8 mouse cellular contexts compared by ENCODE assay signal in the genomic region with DNA sequence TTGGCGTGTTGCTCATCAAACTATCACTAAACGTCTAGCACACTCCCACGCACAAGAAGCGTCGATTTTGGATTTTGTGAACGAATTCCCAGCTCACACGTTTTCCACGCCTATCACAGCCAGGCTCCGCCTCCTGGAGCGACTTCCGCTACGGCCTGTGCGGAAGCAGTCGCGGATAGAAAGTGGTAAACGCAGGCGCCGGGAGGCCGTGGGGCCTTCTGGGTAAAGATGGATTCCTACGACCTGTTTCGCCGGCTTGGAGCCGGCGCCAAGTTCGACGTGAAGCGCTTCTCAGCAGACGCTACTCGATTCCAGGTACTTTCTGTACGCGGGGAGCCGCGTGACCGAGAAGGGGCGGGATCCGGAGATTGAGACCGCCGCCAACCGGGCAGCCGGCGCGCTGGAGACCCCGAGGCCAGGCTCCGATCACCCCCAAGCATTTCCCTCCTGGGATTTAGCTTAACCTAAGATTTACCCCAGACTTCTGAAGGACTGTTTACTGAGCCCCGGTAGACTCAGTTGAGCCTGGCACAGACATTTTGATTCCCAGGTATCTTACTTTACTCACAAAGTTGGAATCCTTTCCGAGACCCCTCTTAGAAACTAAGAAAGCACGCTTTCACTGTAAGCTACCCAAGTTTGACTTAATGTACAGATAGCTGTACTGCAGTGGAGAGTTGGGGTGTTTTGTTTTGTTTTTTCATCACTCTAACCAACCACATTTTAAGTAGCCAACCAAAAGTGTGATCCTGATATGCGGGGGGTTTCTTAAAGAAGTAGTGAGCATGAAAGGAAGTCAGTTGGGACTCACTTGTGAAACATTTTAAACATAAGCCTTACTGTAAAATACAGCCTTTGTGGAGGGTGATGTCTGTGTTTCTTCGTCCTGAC. TPM values are rescaled to one million over a fixed set of nuclear protein-coding genes. Genes with fewer than 3 reads are reported as not detected.
A peak's percentile ranks its signal among the peaks of the same experiment; 100 is the strongest.
DNase-seq lines count a peak whose midpoint lies in the region; ATAC-seq and TF ChIP-seq lines count a peak whose summit lies in the region.

A gene (plus strand): TSS at position 113 of the 891 bp plus-strand sequence.

- under 1% methylated on average over 49 of the region's 49 CpGs for WGBS in hindbrain, embryonic 13.5 days

- no peaks in the 10 kb centered on the region for H3K9me3 ChIP-seq in hindbrain, embryonic 13.5 days

- TF ChIP-seq CTCF in Patski (IDR thresholded peaks at IDR 0.05) = no peak

- CTCF ChIA-PET in Patski (lab: Charles Lee) = interaction anchor here (1.0 to 3.1 kb wide), 3 partner anchors 9 to 157 kb away, joined by 3 to 12 read pairs (median 3); no protein-coding TSS in a partner anchor

- peaks cover 12% of the 10 kb centered on the region for H3K4me1 ChIP-seq in hindbrain, embryonic 13.5 days (replicated peaks)

- in situ Hi-C loops in Patski (cut with MboI; ENCODE audit: low pct_unique_long_range_greater_than_20kb) = no loop called here

- DNase-seq in Patski (ENCODE audit: low read depth, low spot score) = no peak
- peak; percentile 90 to 91 for DNase-seq in cerebellum, postnatal 14 days
- peak; percentile 79 to 86 for DNase-seq in frontal cortex, postnatal 14 days (ENCODE audit: low spot score in 2 of 2)
- DNase-seq in layer of hippocampus, postnatal 25 days (ENCODE audit: extremely low spot score in 1 of 2, low spot score in 1 of 2) = peak; percentile 77 to 81
- DNase-seq in lung, postnatal 25 days (ENCODE audit: low spot score) = peak; percentile 89
- peak; percentile 92 for DNase-seq in retina, embryonic 14.5 days (ENCODE audit: low spot score)
- DNase-seq in thymus, postnatal 4 days = peak; percentile 89

- H3K4me3 ChIP-seq in hindbrain, embryonic 13.5 days = peak within 1 kb of the TSS; percentile 75

- no peaks in the 10 kb centered on the region for H3K27me3 ChIP-seq in Patski
- peaks cover 15% of the 10 kb centered on the region for H3K27me3 ChIP-seq in hindbrain, embryonic 13.5 days

- ATAC-seq in Patski = peak; percentile 72
- peak; percentile 93 for ATAC-seq in hindbrain, embryonic 13.5 days (ENCODE audit: low FRiP score)

- POLR2A ChIA-PET in Patski (lab: Charles Lee) = interaction anchor here (0.9 to 1.8 kb wide), 6 partner anchors 21 to 129 kb away, joined by 3 to 4 read pairs (median 3); a partner anchor contains a TSS

- peak within 1 kb of the TSS; percentile 74 for H3K9ac ChIP-seq in hindbrain, embryonic 13.5 days

- H3K36me3 ChIP-seq in hindbrain, embryonic 13.5 days = peaks cover 32% of the 10 kb centered on the region

- peak within 1 kb of the TSS; percentile 61 for H3K4me2 ChIP-seq in hindbrain, embryonic 13.5 days

- peak within 1 kb of the TSS; percentile 30; the same call in 1 of the 2 replicates for H3K27ac ChIP-seq in hindbrain, embryonic 13.5 days

RNA-seq across cellular contexts. Expression of the gene that starts here (rescaled TPM):
- 43.0 TPM for polyA plus RNA-seq in Patski (2021)
- 27.1 and 27.8 TPM in 2 replicates for polyA plus RNA-seq in hindbrain, embryonic 13.5 days (2015; fragmentation: Nextera tagmentation; extraction: Ambion mirVana)
- total RNA-seq in layer of hippocampus, postnatal 25 days (2021) = 10 to 100 TPM; 12.8 to 13.3 TPM
